Mouse (Mus musculus): ENCODE data around the gene Gm10961. TPM values are rescaled to one million over a fixed set of nuclear protein-coding genes. Genes with fewer than 3 reads are reported as not detected.

The Gm10961 gene
- total RNA-seq, 1 experiment, result not detected

DNA sequence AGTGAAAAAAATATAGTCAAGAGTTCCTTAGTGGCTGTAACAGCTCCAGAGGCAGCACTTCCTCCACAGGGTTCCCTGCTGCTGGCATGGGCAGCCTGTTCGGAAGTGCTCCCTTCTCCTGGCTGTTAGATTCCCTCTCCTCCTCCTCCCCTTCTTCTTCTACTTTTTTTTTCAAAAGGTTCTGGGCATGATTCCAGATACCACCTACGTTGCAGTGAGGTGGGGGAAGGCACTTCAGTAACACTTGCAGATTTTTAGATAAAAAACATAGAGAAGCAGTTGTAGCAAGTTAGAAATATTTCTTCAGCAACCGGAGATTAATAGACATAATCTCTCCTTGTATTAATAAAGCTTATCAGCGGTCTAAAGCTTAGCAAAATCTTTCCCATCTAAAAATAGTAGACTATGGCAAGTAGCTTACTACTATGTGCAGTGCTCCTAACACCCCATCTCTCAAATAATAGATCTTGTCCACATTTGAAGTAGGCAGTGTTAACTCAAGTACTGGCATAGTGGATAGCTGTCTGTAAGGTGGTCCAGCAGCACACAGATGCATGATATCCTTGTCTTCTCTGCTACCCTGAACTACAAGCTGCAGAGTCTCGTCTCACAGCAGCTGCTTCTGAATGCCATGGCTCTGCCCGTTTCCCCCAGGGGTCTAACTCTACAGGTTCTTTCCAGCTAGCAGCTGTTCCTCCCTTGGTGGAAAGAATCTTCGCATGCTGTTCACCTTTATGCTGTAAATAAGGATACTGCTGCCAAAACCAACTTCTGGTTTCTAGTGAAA lies 49.9 kb downstream of the Gm10961 start:
- no peak for TF ChIP-seq ZC3H11A (IDR thresholded peaks at IDR 0.05; ENCODE audit: borderline replicate concordance, low read depth, low read length)
- no peak for TF ChIP-seq ZNF384 (IDR thresholded peaks at IDR 0.05; ENCODE audit: low read depth, low read length)
- no peak for TF ChIP-seq HCFC1 (IDR thresholded peaks at IDR 0.05; ENCODE audit: borderline replicate concordance, insufficient read depth, low read length)
- no peak for TF ChIP-seq CHD2 (IDR thresholded peaks at IDR 0.05; ENCODE audit: low read depth, low read length)
- no peak for TF ChIP-seq MAFK (IDR thresholded peaks at IDR 0.05; ENCODE audit: insufficient read depth, low read depth, low read length)
- Histone ChIP-seq H3K9ac (ENCODE audit: insufficient read depth, low read depth, low read length, poor library complexity, severe bottlenecking) (no peak overlapping the region), H3K36me3 (ENCODE audit: control insufficient read depth, insufficient read depth, low read length, poor library complexity, severe bottlenecking) (no peaks in the 10 kb centered on the region), H3K4me1 (ENCODE audit: control insufficient read depth in 2 of 2, insufficient read depth in 2 of 2, low read length in 2 of 2, poor library complexity in 1 of 2) (peaks cover 0 to 2% of the 10 kb centered on the region in 2 experiments; a peak in 2 of 4 replicates), H3K27ac (ENCODE audit: insufficient read depth, low read depth, low read length, poor library complexity, severe bottlenecking) (no peak overlapping the region), H3K9me3 (ENCODE audit: control insufficient read depth, insufficient read depth, low read depth, low read length) (no peaks in the 10 kb centered on the region), H3K4me3 (ENCODE audit: insufficient read depth in 1 of 2, low read depth in 1 of 2, low read length in 2 of 2, poor library complexity in 1 of 2, severe bottlenecking in 1 of 2) (no peak overlapping the region)
- DNase-seq (ENCODE audit: low read depth, low spot score), result no peak
- in situ Hi-C loops (cut with MboI; ENCODE audit: low sequenced_read_pairs in 2 of 2, unreplicated experiment in 2 of 2), result no loop called here

Other genes with a start within 250 kb of the Gm10961 start
- gene Kcnc4, start 171.8 kb upstream of the Gm10961 start, total RNA-seq (2012; rRNA removed), result 0.36 and 0.37 TPM in 2 replicates
- 0.11 and 0.49 TPM in 2 replicates for gene Slc6a17, start 113.3 kb upstream of the Gm10961 start, total RNA-seq (2012; rRNA removed)
- not detected in 2 replicates for gene Ubl4b, start 76.2 kb upstream of the Gm10961 start, total RNA-seq (2012; rRNA removed)
- 0.21 and 0.85 TPM in 2 replicates for gene Alx3, start 36.3 kb upstream of the Gm10961 start, total RNA-seq (2012; rRNA removed)
- gene Strip1, start 372 bp downstream of the Gm10961 start, total RNA-seq (2012; rRNA removed), result 48.9 and 65.4 TPM in 2 replicates
- gene Ahcyl1, start 65.2 kb downstream of the Gm10961 start, total RNA-seq (2012; rRNA removed), result 25.4 and 38.2 TPM in 2 replicates
- gene Csf1, start 129.1 kb downstream of the Gm10961 start, total RNA-seq (2012; rRNA removed), result 13.1 and 34.0 TPM in 2 replicates
- gene Eps8l3, start 245.9 kb downstream of the Gm10961 start, total RNA-seq (2012; rRNA removed), result not detected in 2 replicates

All from ES-E14 (cell line).